Mouse (Mus musculus): ENCODE results near the gene Rhbdd2.

DNA sequence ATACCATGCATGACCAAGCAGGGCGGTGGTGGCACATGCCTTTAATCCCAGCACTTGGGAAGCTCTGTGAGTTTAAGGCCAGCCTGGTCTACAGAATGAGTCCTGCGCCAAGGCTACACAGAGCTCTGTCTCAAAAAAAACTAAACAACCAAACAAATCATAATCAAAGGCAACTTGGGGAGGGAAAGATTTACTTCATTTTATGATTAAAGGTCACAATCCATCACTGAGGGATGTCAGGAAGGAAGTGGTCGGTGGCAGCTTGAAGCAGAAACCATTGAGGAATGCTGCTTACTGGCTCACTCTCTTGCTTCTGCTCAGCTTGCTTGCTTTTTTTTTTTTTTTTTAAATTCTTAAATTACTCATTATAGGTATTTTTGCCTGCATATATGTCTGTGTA, 44.3 kb downstream of the Rhbdd2 start:
- TF ChIP-seq CTCF (IDR thresholded peaks at IDR 0.05; ENCODE audit: borderline replicate concordance, insufficient read depth, low read length) (no peak), POLR2A (IDR thresholded peaks at IDR 0.05; ENCODE audit: low read depth, low read length) (no peak)
